Mouse (Mus musculus): ENCODE data around the gene Olfr1231.

Olfr1231 gene

DNA sequence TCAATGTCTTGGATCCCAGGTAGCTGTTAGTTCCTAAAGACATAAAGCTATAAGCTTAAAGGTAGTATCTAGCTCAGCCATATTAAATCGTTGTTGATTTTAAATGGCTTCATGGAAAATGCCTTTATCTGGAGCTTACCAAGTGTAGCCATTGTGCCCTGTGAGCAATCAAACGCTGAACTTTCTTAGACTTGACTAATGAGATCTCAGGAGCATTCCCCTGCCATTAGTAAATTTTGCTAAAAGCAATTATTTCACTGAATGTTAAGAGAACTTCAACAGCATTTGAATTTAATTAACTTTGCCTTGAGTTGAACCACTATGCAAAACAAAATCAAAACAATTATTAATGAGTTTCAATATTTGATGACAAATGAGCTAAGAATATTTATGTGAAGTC is at the start of gene Olfr1231:
Olfr1231 (minus strand) TSS at position 101 of the 400 bp plus-strand sequence.
- DNase-seq (ENCODE audit: low spot score in 2 of 2) = no peak

DNA sequence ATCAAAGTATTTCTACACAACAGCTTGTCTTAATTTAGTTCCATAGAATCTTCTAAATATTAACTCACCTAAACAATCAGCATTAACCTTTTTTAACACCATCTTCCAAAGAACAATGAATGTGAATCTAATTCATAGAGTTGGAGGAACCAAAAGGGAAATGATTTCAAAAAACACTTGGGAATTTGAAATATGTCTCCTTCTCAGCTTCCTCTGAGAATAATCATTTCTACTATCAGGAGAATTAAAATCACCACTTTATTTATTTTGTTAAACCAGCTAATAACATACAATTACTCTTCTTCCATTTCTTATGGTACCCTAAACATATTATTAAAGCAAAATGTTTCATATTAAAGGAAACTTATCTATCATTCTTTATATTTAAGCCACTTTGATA is 35.4 kb upstream of the Olfr1231 start, which contains the start of gene Olfr1233:
Olfr1233 (minus strand) TSS at position 101 of the 400 bp plus-strand sequence.
- DNase-seq (ENCODE audit: low spot score in 2 of 2) = no peak

DNA sequence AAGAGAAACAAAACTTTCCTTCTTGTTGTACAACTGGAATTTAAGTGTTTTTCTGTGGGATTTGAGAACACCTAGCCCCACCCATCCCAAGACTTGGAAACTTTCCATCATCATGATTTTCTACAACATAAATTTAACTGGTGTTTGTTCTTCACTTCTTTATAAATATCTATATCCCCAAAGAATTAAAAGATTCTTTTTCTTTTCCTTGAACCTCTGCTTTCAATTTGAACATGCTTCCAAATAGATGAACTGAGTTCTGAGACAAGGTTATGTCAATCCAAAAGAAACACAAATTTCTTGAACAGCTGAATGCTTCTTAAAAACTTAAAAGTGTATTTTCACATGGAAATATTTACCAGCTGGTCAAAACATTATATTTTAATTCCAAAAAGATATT is 22.7 kb upstream of the Olfr1231 start, which contains the start of gene Olfr1232:
Olfr1232 (minus strand) TSS at position 101 of the 400 bp plus-strand sequence.
- no peak for DNase-seq (ENCODE audit: low spot score in 2 of 2)

DNA sequence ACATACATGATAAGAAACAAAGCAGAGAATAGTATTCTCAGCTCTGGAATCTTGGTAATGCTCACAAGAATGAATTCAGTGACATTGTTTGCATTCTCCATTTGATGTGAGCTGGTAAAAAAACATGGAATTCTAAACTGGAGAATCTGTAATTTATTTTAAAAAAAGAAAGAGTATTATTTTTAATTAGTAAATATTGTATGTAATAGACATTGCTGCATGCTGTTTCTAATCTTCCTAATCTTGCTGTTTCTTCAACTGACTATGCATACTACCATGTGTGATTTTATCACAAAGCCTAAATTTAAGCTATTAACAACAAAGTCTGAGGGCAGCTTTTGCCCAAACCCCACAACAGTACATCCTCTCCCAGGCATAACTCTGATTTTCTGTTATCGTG is 9.7 kb downstream of the Olfr1231 start, which contains the start of gene Olfr1230:
Olfr1230 (minus strand) TSS at position 101 of the 400 bp plus-strand sequence.
- DNase-seq (ENCODE audit: low spot score in 2 of 2) = no peak

DNA sequence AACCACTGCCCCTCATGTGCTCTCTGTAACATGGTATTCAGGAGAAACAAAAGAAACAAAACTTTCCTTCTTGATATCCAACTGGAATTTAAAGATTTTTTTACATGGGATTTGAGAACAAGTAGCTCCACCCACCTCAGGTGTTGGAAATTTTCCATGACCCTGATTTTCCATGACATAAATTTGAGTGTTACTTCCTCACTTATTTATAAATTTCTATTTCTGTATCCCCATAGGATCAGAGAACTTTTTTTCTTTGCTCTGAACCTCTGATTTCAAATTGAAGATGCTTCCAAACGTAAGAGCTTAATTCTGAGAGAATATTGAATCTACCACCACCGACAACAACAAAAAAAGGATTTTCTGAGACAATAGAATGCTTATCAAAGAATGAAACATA is 19.0 kb downstream of the Olfr1231 start, which contains the start of gene Olfr1229:
Olfr1229 (minus strand) TSS at position 101 of the 400 bp plus-strand sequence.
- no peak for DNase-seq (ENCODE audit: low spot score in 2 of 2)

DNA sequence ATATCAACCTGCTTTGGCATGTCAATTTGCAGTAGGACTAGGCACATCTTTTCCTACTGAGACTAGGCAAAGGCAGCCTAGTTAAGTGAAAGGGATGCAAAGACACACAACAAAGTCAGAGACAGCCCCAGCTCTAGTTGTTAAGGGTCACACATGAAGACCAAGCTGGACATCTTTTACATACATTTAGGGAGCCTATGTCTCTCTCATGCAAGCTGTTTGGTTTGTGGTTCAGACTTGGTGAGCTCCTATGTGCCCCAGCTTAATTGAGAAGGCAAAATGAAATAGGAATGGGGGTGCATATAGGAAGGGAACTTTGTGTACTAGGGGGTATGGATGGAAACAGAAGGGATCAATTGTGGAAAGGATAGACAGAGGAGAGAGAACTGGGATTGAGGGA is 52.9 kb downstream of the Olfr1231 start, which contains the start of gene Olfr1228:
Olfr1228 (minus strand) TSS at position 101 of the 400 bp plus-strand sequence.
- DNase-seq (ENCODE audit: low spot score in 2 of 2) = no peak
